Mouse (Mus musculus) limb, embryonic 14.5 days (tissue): ENCODE data around the gene Rptor. TPM values are rescaled to one million over a fixed set of nuclear protein-coding genes. Genes with fewer than 3 reads are reported as not detected.

Experiments used
- ATAC-seq: fragments of 200-750 bp; cut with Nextera tagmentation; 2 replicates; pipeline ENCODE4 v1.8.0; 2017; ENCODE audit warnings: low read depth, moderate number of reproducible peaks, moderate TSS enrichment; ENCODE audit not compliant: low FRiP score
- DNase-seq: peaks from one replicate; pipeline ENCODE4 v3.0.0-alpha.2; 2015; ENCODE audit warnings: low spot score
- H3K27ac ChIP-seq: fragments of 300-500 bp; sonication (generic); replicated peaks from 2 replicates; pipeline ENCODE4 v1.5.1; 2014; ENCODE audit warnings: low read depth, mild to moderate bottlenecking, low read length, moderate library complexity, mixed read lengths
- H3K27me3 ChIP-seq: fragments of 300-500 bp; sonication (generic); 2 replicates; pipeline ENCODE4 v1.6.1; 2014; ENCODE audit warnings: low read length, mixed read lengths; ENCODE audit not compliant: control insufficient read depth, insufficient read depth
- H3K36me3 ChIP-seq: fragments of 300-500 bp; sonication (generic); 2 replicates; pipeline ENCODE4 v1.6.1; 2014; ENCODE audit warnings: mild to moderate bottlenecking, low read length, moderate library complexity, mixed read lengths; ENCODE audit not compliant: control insufficient read depth, insufficient read depth
- H3K4me1 ChIP-seq: fragments of 300-500 bp; sonication (generic); 2 replicates; pipeline ENCODE4 v1.6.1; 2014; ENCODE audit warnings: antibody characterized with exemption, low read length, mixed read lengths; ENCODE audit not compliant: control insufficient read depth, insufficient read depth
- H3K4me2 ChIP-seq: fragments of 300-500 bp; sonication (generic); replicated peaks from 2 replicates; pipeline ENCODE4 v1.6.1; 2014; ENCODE audit warnings: low read depth, mild to moderate bottlenecking, low read length, moderate library complexity; ENCODE audit not compliant: severe bottlenecking
- H3K4me3 ChIP-seq: fragments of 300-500 bp; sonication (generic); replicated peaks from 2 replicates; pipeline ENCODE4 v1.5.1; 2014; ENCODE audit warnings: low read length
- H3K9ac ChIP-seq: fragments of 300-500 bp; sonication (generic); 2 replicates; pipeline ENCODE4 v1.6.1; 2014; ENCODE audit warnings: mild to moderate bottlenecking, low read depth, low read length, moderate library complexity; ENCODE audit not compliant: severe bottlenecking
- H3K9me3 ChIP-seq: fragments of 300-500 bp; sonication (generic); 2 replicates; pipeline ENCODE4 v1.6.1; 2016; ENCODE audit warnings: low read length; ENCODE audit not compliant: control insufficient read depth
- POLR2A ChIP-seq: fragments of 200-500 bp; IDR thresholded peaks from 2 replicates; pipeline ENCODE4 v1.8.0; 2012; ENCODE audit warnings: inconsistent platforms, mild to moderate bottlenecking, moderate library complexity, borderline replicate concordance; ENCODE audit not compliant: insufficient read depth, insufficient read length; ENCODE audit errors: extremely low read depth
- WGBS: fragments of 180-500 bp; shearing (Covaris S2); extraction: QIAGEN DNeasy Blood & Tissue Kit; methylation state at CpG from one replicate; pipeline ENCODE4 v1.1.7; 2014; 5-methylcytosine and 5-hydroxymethylcytosine counted together
- polyA plus RNA-seq, 2 experiments: library from polyadenylated mRNA; depleted of rRNA in 1 of 2; stranded (reverse) in 1 of 2; unstranded in 1 of 2; fragments of >200 nt; fragmentation: Nextera tagmentation in 1 of 2; extraction: Ambion mirVana in 1 of 2; gene quantifications; 2 replicates each; pipeline versions ENCODE4 v1.2.1 to v1.2.3; 2012 to 2014

The Rptor gene
- polyA plus RNA-seq, 2 experiments: 13.7 to 24.3 TPM

- no peak for TF ChIP-seq POLR2A
- 59% methylated on average over 3 of the region's 3 CpGs for WGBS
These were observed 24.5 kb downstream of the Rptor start for GRCm38 (mm10) chr11:119627243-119627642.

GRCm38 (mm10) chr11:119629072-119629471 lies 26.4 kb downstream of the Rptor start:
- Histone ChIP-seq H3K9ac (no peak overlapping the region), H3K4me2 (no peak overlapping the region), H3K4me3 (no peak overlapping the region), H3K9me3 (no peaks in the 10 kb centered on the region), H3K27me3 (no peaks in the 10 kb centered on the region), H3K36me3 (no peaks in the 10 kb centered on the region), H3K27ac (no peak overlapping the region), H3K4me1 (no peaks in the 10 kb centered on the region)
- DNase-seq (no peak), ATAC-seq (no peak)
- 71% methylated on average over 3 of the region's 3 CpGs for WGBS
- no peak for TF ChIP-seq POLR2A

More at GRCm38 (mm10) chr11:119627243-119627642, 24.5 kb downstream of the Rptor start:
- no peak overlapping the region for H3K4me2 ChIP-seq
- DNase-seq: no peak
- H3K4me1 ChIP-seq: no peaks in the 10 kb centered on the region; the same call in 1 of the 2 replicates
- H3K27ac ChIP-seq: no peak overlapping the region
- H3K9me3 ChIP-seq: no peaks in the 10 kb centered on the region
- ATAC-seq: no peak
- no peak overlapping the region for H3K4me3 ChIP-seq
- H3K27me3 ChIP-seq: no peaks in the 10 kb centered on the region
- H3K36me3 ChIP-seq: no peaks in the 10 kb centered on the region
- no peak overlapping the region for H3K9ac ChIP-seq

- 75% methylated on average over 5 of the region's 5 CpGs for WGBS
- Histone ChIP-seq H3K27me3 (no peaks in the 10 kb centered on the region), H3K4me2 (no peak overlapping the region), H3K9ac (no peak overlapping the region), H3K4me3 (no peak overlapping the region), H3K4me1 (no peaks in the 10 kb centered on the region), H3K9me3 (no peaks in the 10 kb centered on the region), H3K36me3 (no peaks in the 10 kb centered on the region), H3K27ac (no peak overlapping the region)
- ATAC-seq: no peak
- DNase-seq: no peak
- no peak for TF ChIP-seq POLR2A
These were observed 27.6 kb downstream of the Rptor start for GRCm38 (mm10) chr11:119630329-119630728.

GRCm38 (mm10) chr11:119631222-119631870 lies 28.6 kb downstream of the Rptor start:
- TF ChIP-seq POLR2A: no peak
- no peak overlapping the region for H3K4me3 ChIP-seq
- WGBS: 67% methylated on average over 3 of the region's 3 CpGs
- no peak overlapping the region for H3K27ac ChIP-seq
- H3K9ac ChIP-seq: no peak overlapping the region
- H3K27me3 ChIP-seq: no peaks in the 10 kb centered on the region
- ATAC-seq (no peak), DNase-seq (no peak)
- no peaks in the 10 kb centered on the region for H3K36me3 ChIP-seq
- H3K9me3 ChIP-seq: no peaks in the 10 kb centered on the region
- H3K4me1 ChIP-seq: no peaks in the 10 kb centered on the region
- H3K4me2 ChIP-seq: no peak overlapping the region

GRCm38 (mm10) chr11:119636371-119636883 lies 33.7 kb downstream of the Rptor start:
- no peak for ATAC-seq
- Histone ChIP-seq H3K9ac (no peak overlapping the region), H3K4me1 (no peaks in the 10 kb centered on the region), H3K36me3 (no peaks in the 10 kb centered on the region), H3K4me3 (no peak overlapping the region), H3K27ac (no peak overlapping the region), H3K9me3 (no peaks in the 10 kb centered on the region), H3K4me2 (no peak overlapping the region), H3K27me3 (no peaks in the 10 kb centered on the region)
- no peak for DNase-seq
- TF ChIP-seq POLR2A: no peak
- WGBS: 85% methylated on average over 4 of the region's 4 CpGs
